Mouse (Mus musculus): ENCODE results near the gene Lrrc28. TPM values are rescaled to one million over a fixed set of nuclear protein-coding genes. Genes with fewer than 3 reads are reported as not detected.
"Not testable (repeated sequence)": the region's sequence is repeated elsewhere in the genome, so short reads cannot be mapped to it uniquely, and the experiment has no call there.

Gene Lrrc28
- polyA plus RNA-seq, 1 experiment from 2014 or later = 25.1 TPM

GRCm38 (mm10) chr7:67543641-67544040 lies 101.4 kb downstream of the Lrrc28 start:
- H3K9me3 ChIP-seq = no peaks in the 10 kb centered on the region
- no peak for DNase-seq (ENCODE audit: low spot score)
- H3K36me3 ChIP-seq = no peaks in the 10 kb centered on the region
- H3K4me3 ChIP-seq = no peak overlapping the region
- WGBS = 70% methylated on average over 6 of the region's 6 CpGs
- H3K4me1 ChIP-seq (replicated peaks) = peaks cover 20% of the 10 kb centered on the region
- 0 out of 2 replicates have a peak overlapping the region, but pooled peaks have one; percentile 50 for H3K27ac ChIP-seq
- H3K27me3 ChIP-seq (ENCODE audit: insufficient read depth, poor library complexity, severe bottlenecking) = no peaks in the 10 kb centered on the region

GRCm38 (mm10) chr7:67536588-67537372 lies 108.3 kb downstream of the Lrrc28 start:
- no peaks in the 10 kb centered on the region for H3K9me3 ChIP-seq
- no peak for DNase-seq (ENCODE audit: low spot score)
- H3K4me3 ChIP-seq = no peak overlapping the region
- 93% methylated on average over 11 of the region's 11 CpGs for WGBS
- no peaks in the 10 kb centered on the region for H3K36me3 ChIP-seq
- H3K27ac ChIP-seq = no peak overlapping the region
- peaks cover 10% of the 10 kb centered on the region; the same call in 1 of the 2 replicates for H3K4me1 ChIP-seq (replicated peaks)
- H3K27me3 ChIP-seq (ENCODE audit: insufficient read depth, poor library complexity, severe bottlenecking) = no peaks in the 10 kb centered on the region

GRCm38 (mm10) chr7:67535941-67536340 lies 109.1 kb downstream of the Lrrc28 start:
- WGBS = 84% methylated on average over 4 of the region's 4 CpGs
- H3K4me1 ChIP-seq (replicated peaks) = peaks cover 17% of the 10 kb centered on the region

GRCm38 (mm10) chr7:67530981-67531380 lies 114.1 kb downstream of the Lrrc28 start:
- Histone ChIP-seq H3K36me3 (no peaks in the 10 kb centered on the region), H3K4me1 (replicated peaks) (peaks cover 12% of the 10 kb centered on the region), H3K9me3 (no peaks in the 10 kb centered on the region), H3K4me3 (no peak overlapping the region), H3K27me3 (ENCODE audit: insufficient read depth, poor library complexity, severe bottlenecking) (no peaks in the 10 kb centered on the region), H3K27ac (no peak overlapping the region)
- DNase-seq (ENCODE audit: low spot score) = no peak
- whole genome bisulfite sequencing = 59% methylated on average over 2 of the region's 2 CpGs

More at GRCm38 (mm10) chr7:67535941-67536340, 109.1 kb downstream of the Lrrc28 start:
- no peaks in the 10 kb centered on the region for H3K27me3 ChIP-seq (ENCODE audit: insufficient read depth, poor library complexity, severe bottlenecking)
- H3K36me3 ChIP-seq = no peaks in the 10 kb centered on the region
- no peak overlapping the region for H3K27ac ChIP-seq
- H3K9me3 ChIP-seq = no peaks in the 10 kb centered on the region
- DNase-seq (ENCODE audit: low spot score) = no peak
- H3K4me3 ChIP-seq = no peak overlapping the region

- no peaks in the 10 kb centered on the region for H3K27me3 ChIP-seq (ENCODE audit: insufficient read depth, poor library complexity, severe bottlenecking)
- no peaks in the 10 kb centered on the region for H3K36me3 ChIP-seq
- H3K4me3 ChIP-seq = no peak overlapping the region
- no peaks in the 10 kb centered on the region for H3K9me3 ChIP-seq
- no peak for DNase-seq (ENCODE audit: low spot score)
- no peak overlapping the region for H3K27ac ChIP-seq
- peaks cover 12% of the 10 kb centered on the region for H3K4me1 ChIP-seq (replicated peaks)
- 86% methylated on average over 6 of the region's 6 CpGs for WGBS
These were observed 115.7 kb downstream of the Lrrc28 start for GRCm38 (mm10) chr7:67529381-67529780.

GRCm38 (mm10) chr7:67528821-67529221 lies 116.2 kb downstream of the Lrrc28 start:
- no peak overlapping the region for H3K4me3 ChIP-seq
- H3K36me3 ChIP-seq = no peaks in the 10 kb centered on the region
- WGBS = 92% methylated on average over 18 of the region's 18 CpGs
- DNase-seq (ENCODE audit: low spot score) = no peak
- peaks cover 14% of the 10 kb centered on the region for H3K4me1 ChIP-seq (replicated peaks)
- H3K9me3 ChIP-seq = no peaks in the 10 kb centered on the region
- H3K27me3 ChIP-seq (ENCODE audit: insufficient read depth, poor library complexity, severe bottlenecking) = no peaks in the 10 kb centered on the region
- no peak overlapping the region for H3K27ac ChIP-seq

GRCm38 (mm10) chr7:67528063-67528811 lies 116.8 kb downstream of the Lrrc28 start:
- no peaks in the 10 kb centered on the region for H3K27me3 ChIP-seq (ENCODE audit: insufficient read depth, poor library complexity, severe bottlenecking)
- no peaks in the 10 kb centered on the region for H3K36me3 ChIP-seq
- H3K27ac ChIP-seq = no peak overlapping the region; the same call in 1 of the 2 replicates
- no peaks in the 10 kb centered on the region for H3K9me3 ChIP-seq
- WGBS = 95% methylated on average over 10 of the region's 10 CpGs
- DNase-seq (ENCODE audit: low spot score) = no peak
- peaks cover 20% of the 10 kb centered on the region for H3K4me1 ChIP-seq (replicated peaks)
- no peak overlapping the region for H3K4me3 ChIP-seq

GRCm38 (mm10) chr7:67525886-67526580 lies 119.0 kb downstream of the Lrrc28 start:
- Histone ChIP-seq H3K4me1 (replicated peaks) (peaks cover 15% of the 10 kb centered on the region), H3K27ac (no peak overlapping the region), H3K9me3 (no peaks in the 10 kb centered on the region), H3K4me3 (no peak overlapping the region), H3K36me3 (no peaks in the 10 kb centered on the region), H3K27me3 (ENCODE audit: insufficient read depth, poor library complexity, severe bottlenecking) (no peaks in the 10 kb centered on the region)
- WGBS = 95% methylated on average over 3 of the region's 3 CpGs
- DNase-seq (ENCODE audit: low spot score) = no peak

GRCm38 (mm10) chr7:67524069-67524468 lies 121.0 kb downstream of the Lrrc28 start:
- peaks cover 10% of the 10 kb centered on the region for H3K4me1 ChIP-seq (replicated peaks)
- not testable (repeated sequence) for H3K27ac ChIP-seq; H3K27me3 ChIP-seq (ENCODE audit: insufficient read depth, poor library complexity, severe bottlenecking); H3K4me3 ChIP-seq; H3K9me3 ChIP-seq; DNase-seq (ENCODE audit: low spot score); H3K36me3 ChIP-seq
- WGBS = 93% methylated on average over 8 of the region's 8 CpGs

- no peaks in the 10 kb centered on the region for H3K27me3 ChIP-seq (ENCODE audit: insufficient read depth, poor library complexity, severe bottlenecking)
- H3K9me3 ChIP-seq = no peaks in the 10 kb centered on the region
- 65% methylated on average over 7 of the region's 7 CpGs for WGBS
- H3K4me1 ChIP-seq (replicated peaks) = peaks cover 10% of the 10 kb centered on the region
- no peak overlapping the region for H3K4me3 ChIP-seq
- no peaks in the 10 kb centered on the region for H3K36me3 ChIP-seq
- H3K27ac ChIP-seq = 0 out of 2 replicates have a peak overlapping the region, but pooled peaks have one; percentile 12
- DNase-seq (ENCODE audit: low spot score) = no peak
These were observed 121.7 kb downstream of the Lrrc28 start for GRCm38 (mm10) chr7:67523400-67523799.

- DNase-seq (ENCODE audit: low spot score); H3K27ac ChIP-seq; H3K9me3 ChIP-seq; H3K27me3 ChIP-seq (ENCODE audit: insufficient read depth, poor library complexity, severe bottlenecking); H3K36me3 ChIP-seq; H3K4me3 ChIP-seq: not testable (repeated sequence)
- WGBS = 86% methylated on average over 5 of the region's 5 CpGs
- H3K4me1 ChIP-seq (replicated peaks) = peaks cover 10% of the 10 kb centered on the region
These were observed 123.3 kb downstream of the Lrrc28 start for GRCm38 (mm10) chr7:67521731-67522130.

GRCm38 (mm10) chr7:67520959-67521358 lies 124.1 kb downstream of the Lrrc28 start:
- H3K4me3 ChIP-seq = no peak overlapping the region
- 81% methylated on average over 4 of the region's 4 CpGs for WGBS
- no peak for DNase-seq (ENCODE audit: low spot score)
- H3K4me1 ChIP-seq (replicated peaks) = peaks cover 10% of the 10 kb centered on the region
- no peaks in the 10 kb centered on the region for H3K36me3 ChIP-seq
- no peaks in the 10 kb centered on the region for H3K9me3 ChIP-seq
- H3K27me3 ChIP-seq (ENCODE audit: insufficient read depth, poor library complexity, severe bottlenecking) = no peaks in the 10 kb centered on the region
- H3K27ac ChIP-seq = no peak overlapping the region
